Mouse (Mus musculus) spleen, postnatal 10 days (tissue): ENCODE data around the gene Gm9733.
"Not testable (repeated sequence)": the region's sequence is repeated elsewhere in the genome, so short reads cannot be mapped to it uniquely, and the experiment has no call there.

Experiments
- DNase-seq, 2 experiments: peaks; one replicate each; pipeline ENCODE4 v3.0.0; 2021 to 2022; ENCODE audit warnings: low spot score in 2 of 2

Gm9733 gene

GRCm38 (mm10) chr3:15332063-15332462 is at the start of gene Gm9733:
Gene Gm9733 (minus strand): TSS chr3:15332302.
- no peak for DNase-seq

- not testable (repeated sequence) for DNase-seq
Observed at GRCm38 (mm10) chr3:15355690-15356089, 23.6 kb upstream of the Gm9733 start.

GRCm38 (mm10) chr3:15350318-15350717 is 18.2 kb upstream of the Gm9733 start:
- not testable (repeated sequence) for DNase-seq

- DNase-seq, result not testable (repeated sequence)
Observed at GRCm38 (mm10) chr3:15345606-15346005, 13.5 kb upstream of the Gm9733 start.

- no peak for DNase-seq
Observed at GRCm38 (mm10) chr3:15340287-15340686, 8.2 kb upstream of the Gm9733 start.

GRCm38 (mm10) chr3:15334182-15334581 is 2.1 kb upstream of the Gm9733 start:
- DNase-seq, result no peak

GRCm38 (mm10) chr3:15331545-15331944 is 557 bp downstream of the Gm9733 start:
- DNase-seq, result no peak

GRCm38 (mm10) chr3:15329549-15329948 is 2.6 kb downstream of the Gm9733 start:
- DNase-seq, result no peak

GRCm38 (mm10) chr3:15284424-15285328 is 47.4 kb downstream of the Gm9733 start:
- peak in 1 of 2 experiments; percentile 21 for DNase-seq

- no peak for DNase-seq
Observed at GRCm38 (mm10) chr3:15275899-15276526, 56.1 kb downstream of the Gm9733 start.

- no peak for DNase-seq
Observed at GRCm38 (mm10) chr3:15264450-15264849, 67.7 kb downstream of the Gm9733 start.

GRCm38 (mm10) chr3:15255726-15256125 is 76.4 kb downstream of the Gm9733 start:
- DNase-seq, result no peak
